Mouse (Mus musculus) ES-Bruce4 (cell line): Measurements from ENCODE around the gene Entpd8. TPM values are rescaled to one million over a fixed set of nuclear protein-coding genes. Genes with fewer than 3 reads are reported as not detected.

Experiments used
- H3K27ac ChIP-seq: 2 replicates; pipeline ENCODE4 v1.5.1; 2012; ENCODE audit warnings: low read length, inconsistent platforms; ENCODE audit not compliant: insufficient read depth
- H3K27me3 ChIP-seq: 2 replicates; pipeline ENCODE4 v1.6.1; 2012; ENCODE audit warnings: mild to moderate bottlenecking, low read length, inconsistent platforms; ENCODE audit not compliant: control insufficient read depth, poor library complexity, insufficient read depth, severe bottlenecking
- H3K36me3 ChIP-seq: 2 replicates; pipeline ENCODE4 v1.6.1; 2012; ENCODE audit warnings: inconsistent platforms, mild to moderate bottlenecking, low read length, moderate library complexity; ENCODE audit not compliant: control insufficient read depth, poor library complexity, insufficient read depth, severe bottlenecking
- H3K4me1 ChIP-seq: one replicate; pipeline ENCODE4 v1.8.1; 2011; ENCODE audit warnings: low read length; ENCODE audit not compliant: control insufficient read depth, insufficient read depth
- H3K4me3 ChIP-seq: 2 replicates; pipeline ENCODE4 v1.5.1; 2011; ENCODE audit warnings: low read depth, mild to moderate bottlenecking, low read length
- H3K9ac ChIP-seq: 2 replicates; pipeline ENCODE4 v1.6.1; 2012; ENCODE audit warnings: low read depth, mild to moderate bottlenecking, inconsistent platforms; ENCODE audit not compliant: poor library complexity, severe bottlenecking
- H3K9me3 ChIP-seq: replicated peaks from 2 replicates; pipeline ENCODE4 v1.6.1; 2012; ENCODE audit warnings: mild to moderate bottlenecking, low read length, inconsistent platforms; ENCODE audit not compliant: control insufficient read depth, poor library complexity, insufficient read depth, severe bottlenecking
- CTCF ChIP-seq: IDR thresholded peaks from one replicate; pipeline ENCODE4 v1.8.1; 2011; ENCODE audit warnings: low read depth, low read length
- EP300 ChIP-seq: IDR thresholded peaks from 2 replicates; pipeline ENCODE4 v1.6.1; 2011; ENCODE audit warnings: low read depth, low read length; ENCODE audit not compliant: insufficient read depth
- POLR2A ChIP-seq: IDR thresholded peaks from one replicate; pipeline ENCODE4 v1.8.1; 2011; ENCODE audit warnings: low read length; ENCODE audit not compliant: insufficient read depth
- polyA plus RNA-seq: library from polyadenylated mRNA; stranded (reverse); fragments of >200 nt; gene quantifications from 2 replicates; pipeline ENCODE4 v1.2.4, GENCODE M21; 2011; ENCODE audit warnings: low read depth; ENCODE audit not compliant: missing spikeins, insufficient read depth, insufficient read length

The Entpd8 gene
- polyA plus RNA-seq, 1 experiment = not detected

GRCm38 (mm10) chr2:25054221-25055067, 25.7 kb upstream of the Entpd8 start, which contains the start of gene Nsmf:
Nsmf (plus strand) TSS chr2:25054355.
- Histone ChIP-seq H3K36me3 (no peaks in the 10 kb centered on the region), H3K4me1 (no peaks in the 10 kb centered on the region), H3K27me3 (no peaks in the 10 kb centered on the region), H3K4me3 (peak within 1 kb of the TSS; percentile 59), H3K27ac (no peak within 1 kb of the TSS), H3K9me3 (no peaks in the 10 kb centered on the region), H3K9ac (peak within 1 kb of the TSS; percentile 35; the same call in 1 of the 2 replicates)
- TF ChIP-seq EP300 (no peak), CTCF (no peak), POLR2A (no peak)

GRCm38 (mm10) chr2:25055068-25055405, 25.1 kb upstream of the Entpd8 start:
- H3K9me3 ChIP-seq = no peaks in the 10 kb centered on the region
- H3K27ac ChIP-seq = no peak overlapping the region
- no peaks in the 10 kb centered on the region for H3K36me3 ChIP-seq
- H3K27me3 ChIP-seq = no peaks in the 10 kb centered on the region
- no peaks in the 10 kb centered on the region for H3K4me1 ChIP-seq
- TF ChIP-seq POLR2A = no peak
- TF ChIP-seq EP300 = no peak
- TF ChIP-seq CTCF = no peak
- no peak overlapping the region for H3K4me3 ChIP-seq
- H3K9ac ChIP-seq = no peak overlapping the region

- no peak for TF ChIP-seq CTCF
- TF ChIP-seq POLR2A = no peak
- TF ChIP-seq EP300 = no peak
- H3K9me3 ChIP-seq = no peaks in the 10 kb centered on the region
- H3K4me3 ChIP-seq = no peak overlapping the region
- no peak overlapping the region for H3K9ac ChIP-seq
- H3K4me1 ChIP-seq = no peaks in the 10 kb centered on the region
- H3K27ac ChIP-seq = no peak overlapping the region
- no peaks in the 10 kb centered on the region for H3K36me3 ChIP-seq
- H3K27me3 ChIP-seq = no peaks in the 10 kb centered on the region
Observed at GRCm38 (mm10) chr2:25055409-25056155, 24.5 kb upstream of the Entpd8 start.

GRCm38 (mm10) chr2:25058926-25059325, 21.2 kb upstream of the Entpd8 start:
- H3K9me3 ChIP-seq = no peaks in the 10 kb centered on the region
- no peaks in the 10 kb centered on the region for H3K36me3 ChIP-seq
- no peaks in the 10 kb centered on the region for H3K27me3 ChIP-seq
- no peak overlapping the region for H3K4me3 ChIP-seq
- no peaks in the 10 kb centered on the region for H3K4me1 ChIP-seq
- no peak overlapping the region for H3K9ac ChIP-seq
- TF ChIP-seq POLR2A (no peak), EP300 (no peak), CTCF (no peak)
- no peak overlapping the region for H3K27ac ChIP-seq

GRCm38 (mm10) chr2:25063523-25063922, 16.6 kb upstream of the Entpd8 start:
- no peak overlapping the region for H3K4me3 ChIP-seq
- H3K27ac ChIP-seq = no peak overlapping the region
- H3K4me1 ChIP-seq = no peaks in the 10 kb centered on the region
- no peaks in the 10 kb centered on the region for H3K9me3 ChIP-seq
- no peak overlapping the region for H3K9ac ChIP-seq
- H3K27me3 ChIP-seq = no peaks in the 10 kb centered on the region
- H3K36me3 ChIP-seq = no peaks in the 10 kb centered on the region
- no peak for TF ChIP-seq CTCF
- TF ChIP-seq EP300 = no peak
- no peak for TF ChIP-seq POLR2A

- H3K27me3 ChIP-seq = no peaks in the 10 kb centered on the region
- TF ChIP-seq CTCF = no peak
- TF ChIP-seq POLR2A = no peak
- TF ChIP-seq EP300 = no peak
- no peak overlapping the region for H3K9ac ChIP-seq
- no peaks in the 10 kb centered on the region for H3K36me3 ChIP-seq
- no peaks in the 10 kb centered on the region for H3K9me3 ChIP-seq
- no peak overlapping the region for H3K27ac ChIP-seq
- no peaks in the 10 kb centered on the region for H3K4me1 ChIP-seq
- H3K4me3 ChIP-seq = no peak overlapping the region
Observed at GRCm38 (mm10) chr2:25064285-25064684, 15.8 kb upstream of the Entpd8 start.
